Mouse (Mus musculus): Measurements from ENCODE around the gene Gm11060.

The Gm11060 gene

DNA sequence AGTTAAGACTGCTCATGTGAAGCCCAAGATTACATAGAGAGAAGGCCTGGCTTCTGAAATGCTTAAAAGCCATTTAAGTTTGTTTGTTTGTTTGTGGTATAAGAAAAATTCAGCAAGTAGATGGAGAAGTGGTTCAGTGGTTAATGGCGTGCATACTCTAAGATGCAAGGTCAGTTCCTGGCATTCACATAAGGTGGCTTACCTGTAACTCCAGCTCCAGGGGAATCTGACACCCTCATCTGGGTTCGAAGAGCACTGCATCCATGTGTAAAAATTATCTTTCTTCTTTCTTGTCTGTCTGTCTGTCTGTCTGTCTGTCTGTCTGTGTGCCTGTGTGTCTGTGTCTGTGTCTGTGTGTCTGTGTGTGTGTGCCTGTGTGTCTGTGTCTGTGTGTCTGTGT is at the start of gene Gm11060:
Gene Gm11060 (plus strand): TSS at position 301 of the 400 bp plus-strand sequence.
- no peak for DNase-seq (ENCODE audit: low read depth)

DNA sequence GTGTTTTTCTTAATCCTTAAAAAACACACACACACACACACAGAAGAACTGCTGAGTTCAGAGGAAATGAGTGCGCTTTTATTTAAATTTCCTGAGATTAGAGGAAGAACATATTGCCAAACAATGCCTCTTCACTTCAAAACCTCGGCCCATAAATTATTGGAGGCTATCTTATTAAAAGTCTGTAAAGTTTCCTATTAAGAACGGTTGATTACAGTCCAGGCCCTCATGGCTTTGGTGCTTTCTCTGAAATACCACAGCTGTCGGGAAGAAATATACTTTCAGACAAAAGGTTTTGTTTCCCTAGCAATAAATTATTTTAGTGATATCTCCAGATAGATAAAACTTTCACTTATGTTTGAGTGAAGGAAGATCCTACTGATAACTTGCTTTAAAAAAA is 48.7 kb upstream of the Gm11060 start:
- DNase-seq (ENCODE audit: low read depth), result no peak

DNA sequence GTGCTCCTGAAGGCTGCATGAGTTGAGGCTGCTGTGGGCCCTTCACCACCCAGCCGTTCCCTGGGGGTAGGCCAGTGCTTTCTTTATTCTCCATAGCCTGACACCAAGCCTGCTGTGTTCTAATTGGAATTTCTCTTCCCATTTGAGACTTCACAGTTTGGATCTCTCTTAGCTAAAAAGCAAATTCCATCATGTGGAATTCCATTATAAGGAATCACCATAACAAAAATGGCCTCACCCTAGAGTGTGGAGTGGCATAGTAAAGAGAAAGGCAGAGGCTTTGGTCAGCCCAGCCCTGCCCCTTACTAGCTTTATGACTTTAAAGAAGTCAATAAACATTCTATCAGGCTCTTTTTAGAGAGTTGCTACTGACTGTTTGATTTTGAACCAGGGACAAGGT is 43.5 kb upstream of the Gm11060 start:
- no peak for DNase-seq (ENCODE audit: low read depth)

DNA sequence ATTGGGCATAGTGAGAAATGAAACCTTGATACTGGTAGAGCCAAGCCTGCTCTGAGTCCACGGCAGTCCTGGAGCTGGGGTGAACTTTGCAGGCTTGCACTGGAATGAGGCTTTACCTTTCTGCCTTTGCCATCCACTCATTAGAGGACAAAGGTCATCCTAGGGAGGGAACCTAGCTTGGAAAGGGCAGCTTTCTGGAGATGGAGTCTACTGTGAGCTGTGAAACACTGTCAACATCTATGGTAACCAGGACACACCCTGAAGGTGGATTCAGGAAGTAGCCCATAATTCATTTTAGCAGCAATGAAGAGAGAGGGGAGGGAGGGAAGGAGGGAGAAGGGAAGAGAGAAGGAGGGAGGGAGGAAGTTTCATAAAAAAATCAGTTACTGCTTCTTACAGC is 36.3 kb upstream of the Gm11060 start:
- DNase-seq (ENCODE audit: low read depth), result no peak

DNA sequence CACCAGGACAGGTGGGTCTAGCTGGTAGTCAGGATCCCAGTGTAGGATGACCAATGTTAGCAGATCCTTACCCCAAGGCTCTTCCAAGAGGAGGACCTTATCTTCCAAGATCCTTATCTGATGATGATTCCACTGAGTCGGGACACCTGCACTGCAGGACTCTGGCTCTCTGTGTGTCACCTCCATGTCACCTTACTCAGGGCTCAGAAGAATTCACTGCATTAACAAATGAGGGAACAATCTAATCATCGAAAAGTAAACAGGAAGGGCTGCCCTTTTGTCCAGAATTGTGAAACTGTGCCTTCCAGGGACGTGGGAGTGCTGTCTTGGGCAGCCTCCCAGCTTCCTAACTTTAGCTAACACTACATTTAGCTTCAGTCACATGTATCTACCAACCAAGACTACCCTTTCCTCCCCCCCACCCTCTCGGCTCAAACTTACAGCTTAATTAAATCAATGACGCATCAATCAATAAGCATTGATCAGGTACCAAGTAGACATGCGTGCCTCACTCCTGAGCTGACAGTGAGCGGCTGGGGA is 33.2 kb upstream of the Gm11060 start:
- no peak for DNase-seq (ENCODE audit: low read depth)

DNA sequence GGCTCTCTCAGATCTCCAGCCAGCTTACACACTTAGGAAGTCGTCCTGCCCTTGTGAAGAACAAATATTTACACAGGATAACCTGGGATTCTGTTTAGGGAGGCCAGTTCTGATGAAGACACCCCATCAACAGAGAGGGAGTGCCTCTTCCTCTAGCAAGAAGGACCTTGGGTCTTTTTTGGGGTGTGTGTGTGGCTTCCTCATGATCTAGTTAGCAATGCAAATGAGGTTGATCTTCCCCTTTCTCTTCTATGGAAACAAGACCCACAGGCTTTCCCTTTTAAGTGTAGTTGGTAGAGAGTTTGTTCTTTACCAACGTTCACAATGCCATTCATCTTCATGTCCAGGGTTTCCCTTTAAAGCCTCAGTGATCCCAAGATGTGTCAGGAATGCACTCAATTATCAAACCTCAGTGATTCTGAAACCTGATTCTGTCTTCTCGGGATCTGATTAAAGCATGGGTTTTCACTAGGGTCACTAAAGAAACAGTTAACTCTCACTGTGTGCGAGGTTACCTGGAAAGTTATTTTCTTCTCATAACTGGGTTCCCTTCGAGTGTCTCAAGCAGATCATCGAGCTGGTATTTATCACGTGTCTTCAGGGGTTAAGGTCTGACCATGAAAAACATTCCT is 29.0 kb upstream of the Gm11060 start:
- DNase-seq (ENCODE audit: low read depth), result no peak

DNA sequence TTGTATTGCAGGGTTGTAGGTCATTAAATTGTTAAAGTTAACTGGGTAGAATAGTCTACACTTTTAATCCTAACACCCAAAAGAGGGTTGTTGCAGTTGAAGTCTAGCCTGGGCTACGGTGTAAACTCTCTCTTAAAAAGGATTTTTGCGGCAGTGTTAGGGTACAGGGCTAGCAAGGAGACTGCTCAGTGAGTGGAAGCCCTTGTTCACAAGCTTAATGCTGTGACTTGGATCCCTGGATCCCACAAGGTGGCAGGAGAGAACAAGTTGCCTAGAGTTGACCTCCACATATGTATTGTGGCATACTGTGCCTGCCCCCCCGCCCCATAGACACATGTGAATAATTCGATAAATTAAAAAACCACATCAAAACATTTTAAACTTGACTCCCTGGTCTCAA is 19.3 kb upstream of the Gm11060 start:
- no peak for DNase-seq (ENCODE audit: low read depth)

DNA sequence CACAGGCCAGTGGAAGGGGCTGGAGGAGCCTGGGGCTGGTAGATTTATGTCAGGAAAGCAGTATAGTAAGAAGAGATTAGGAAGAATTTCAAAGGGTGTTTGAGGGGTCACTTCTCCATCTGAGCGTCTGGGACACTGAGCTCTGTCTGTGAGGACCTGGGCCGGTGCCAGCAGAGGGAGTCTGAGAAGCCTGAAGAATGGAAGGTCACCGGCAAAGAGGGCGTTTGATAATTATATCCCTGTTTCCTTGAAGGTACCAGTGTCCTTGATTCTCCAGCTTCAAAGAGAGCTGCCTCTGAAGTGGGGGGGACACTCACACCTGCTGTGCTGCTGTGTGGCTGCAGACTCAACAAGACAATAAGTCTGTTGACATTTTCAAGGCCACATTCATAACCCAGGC is 17.6 kb upstream of the Gm11060 start:
- DNase-seq (ENCODE audit: low read depth), result no peak

DNA sequence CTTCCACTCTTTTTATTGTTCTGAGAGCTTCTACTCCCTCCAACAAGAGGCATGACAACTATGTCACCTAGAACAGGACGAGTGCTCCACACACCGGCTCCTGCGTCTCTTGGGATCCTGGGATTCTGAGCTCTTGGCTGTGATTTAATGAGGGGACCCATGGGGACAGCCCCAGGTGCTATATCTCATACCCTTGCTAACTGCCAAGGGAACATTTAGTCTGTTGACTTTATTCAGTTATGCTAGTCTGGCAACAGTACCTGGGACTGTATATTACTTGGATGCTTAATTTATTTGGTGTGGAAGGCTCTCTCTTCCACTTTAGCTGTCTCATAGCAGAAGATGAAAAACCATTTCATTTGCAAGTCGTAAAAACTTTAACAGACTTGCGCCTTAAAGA is 16.0 kb upstream of the Gm11060 start:
- DNase-seq (ENCODE audit: low read depth), result no peak

DNA sequence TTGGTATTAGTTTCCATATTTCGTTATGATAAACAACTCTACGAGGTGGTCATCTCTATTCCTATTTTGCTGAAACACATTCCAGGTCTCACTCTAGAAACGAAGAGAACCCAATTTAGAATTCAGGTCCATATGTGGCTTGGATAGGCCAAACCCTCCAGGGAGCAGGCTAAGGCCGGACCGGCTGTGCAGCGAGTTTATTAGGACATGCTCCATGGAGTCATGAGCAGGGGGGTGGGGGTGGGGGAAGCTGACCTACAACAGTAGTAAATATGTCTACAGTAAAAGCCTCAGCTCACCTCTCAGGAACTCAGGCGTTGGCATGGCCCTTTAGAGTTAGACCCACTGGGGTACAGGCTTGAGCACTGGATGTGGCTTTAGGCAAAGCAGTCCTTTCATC is 14.7 kb upstream of the Gm11060 start:
- no peak for DNase-seq (ENCODE audit: low read depth)

DNA sequence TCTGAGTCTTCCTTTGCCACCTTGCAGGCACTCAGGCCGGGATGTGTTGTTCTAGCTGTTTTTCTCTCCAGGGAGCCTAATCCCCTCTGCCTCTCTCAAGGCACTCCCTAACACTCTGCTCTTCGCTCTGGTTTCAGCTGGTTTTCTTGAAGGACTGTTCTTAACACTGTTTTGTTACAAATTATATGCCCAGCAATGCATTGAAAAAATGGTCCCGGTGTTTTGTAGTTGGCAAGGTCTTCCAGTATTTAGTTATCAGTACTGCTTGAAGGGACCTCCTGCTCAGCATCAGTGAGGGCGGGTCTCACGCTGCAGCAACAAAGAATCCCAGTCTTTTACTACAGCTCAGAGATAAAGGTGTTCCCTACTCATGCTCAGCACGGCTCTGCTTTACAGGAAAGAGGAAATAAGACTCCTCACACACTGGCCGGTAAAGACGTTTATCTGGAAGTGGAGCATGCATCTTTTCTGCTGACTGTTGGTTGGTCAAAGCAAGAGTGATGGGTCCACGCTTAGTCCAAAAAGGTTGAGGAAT is 9.5 kb upstream of the Gm11060 start:
- DNase-seq (ENCODE audit: low read depth), result no peak

DNA sequence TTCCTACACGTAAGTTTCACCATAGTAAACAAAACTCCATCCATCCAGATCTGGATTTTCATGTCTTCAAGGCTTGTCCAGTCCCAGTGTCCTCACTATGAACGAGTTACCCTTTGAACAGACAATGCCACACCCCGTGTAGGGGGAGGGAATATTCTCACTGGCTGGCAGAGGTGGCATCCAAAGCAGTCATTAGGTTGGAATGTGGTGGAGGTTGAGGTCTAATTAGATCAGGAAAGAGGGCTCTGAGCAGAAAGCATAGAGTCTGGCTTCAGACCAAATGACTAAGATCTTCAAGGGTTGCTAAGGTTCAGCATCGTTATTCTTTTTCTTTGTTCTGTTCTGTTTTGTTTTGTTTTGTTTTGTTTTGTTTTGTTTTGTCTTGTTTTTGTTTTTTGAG is 7.8 kb upstream of the Gm11060 start:
- no peak for DNase-seq (ENCODE audit: low read depth)

DNA sequence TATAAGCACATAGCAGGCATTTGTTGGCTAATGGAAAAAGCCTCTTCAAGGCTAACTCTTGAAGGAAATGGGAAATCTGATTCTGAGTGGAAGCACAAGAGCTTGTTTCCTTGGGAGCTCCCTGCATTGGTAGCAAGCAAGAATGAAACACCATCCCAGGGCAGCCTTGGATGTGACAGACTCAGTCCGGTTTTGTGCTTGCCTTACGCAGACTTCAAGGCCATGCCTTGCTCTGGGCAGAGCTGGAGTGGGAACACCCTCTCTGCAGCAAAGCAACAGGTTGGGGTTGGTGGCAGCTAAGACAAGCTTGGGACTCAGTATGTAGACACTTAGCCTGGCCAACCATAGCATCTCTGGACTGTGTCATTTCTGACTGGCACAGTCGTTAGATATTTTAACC is 5.7 kb upstream of the Gm11060 start:
- DNase-seq (ENCODE audit: low read depth), result no peak

DNA sequence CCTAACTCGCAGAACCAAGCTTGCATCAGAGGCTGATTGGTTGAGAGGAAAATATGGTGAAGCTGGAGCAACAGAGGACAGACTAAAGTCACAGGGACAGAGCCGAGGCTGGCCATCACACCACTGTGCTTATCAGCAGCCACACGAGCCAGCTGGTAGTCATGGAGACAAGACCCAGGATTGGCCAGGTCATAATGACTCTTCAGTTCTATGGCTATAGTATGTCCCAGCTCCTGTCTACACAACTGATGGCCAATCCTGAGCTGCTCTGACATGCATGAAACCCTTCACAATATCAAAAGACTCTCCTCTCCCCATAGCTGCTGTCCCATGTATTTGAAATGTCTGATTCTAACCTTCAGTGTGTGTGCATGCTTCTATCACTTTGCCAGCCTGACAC is 3.8 kb upstream of the Gm11060 start:
- DNase-seq (ENCODE audit: low read depth), result no peak

DNA sequence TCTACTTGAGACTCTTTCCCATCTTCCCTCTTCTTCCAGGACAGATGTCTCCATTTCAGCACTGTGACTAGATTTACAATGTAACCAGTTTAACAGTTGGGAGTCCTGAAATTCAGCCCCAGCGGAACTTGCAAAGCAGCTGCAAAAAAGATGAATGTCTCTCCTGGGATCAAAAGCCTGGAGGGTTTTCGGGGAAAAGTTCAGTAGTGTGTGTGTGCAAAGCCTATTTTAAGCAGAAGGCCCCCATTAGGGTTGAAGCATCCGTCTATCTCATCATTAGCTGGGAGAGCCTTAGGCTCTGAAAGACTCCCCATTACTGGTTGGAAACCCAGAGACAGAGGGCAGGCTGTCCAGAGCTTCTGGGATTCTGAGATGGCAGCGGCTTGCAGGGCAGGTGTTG is 2.7 kb upstream of the Gm11060 start:
- no peak for DNase-seq (ENCODE audit: low read depth)

DNA sequence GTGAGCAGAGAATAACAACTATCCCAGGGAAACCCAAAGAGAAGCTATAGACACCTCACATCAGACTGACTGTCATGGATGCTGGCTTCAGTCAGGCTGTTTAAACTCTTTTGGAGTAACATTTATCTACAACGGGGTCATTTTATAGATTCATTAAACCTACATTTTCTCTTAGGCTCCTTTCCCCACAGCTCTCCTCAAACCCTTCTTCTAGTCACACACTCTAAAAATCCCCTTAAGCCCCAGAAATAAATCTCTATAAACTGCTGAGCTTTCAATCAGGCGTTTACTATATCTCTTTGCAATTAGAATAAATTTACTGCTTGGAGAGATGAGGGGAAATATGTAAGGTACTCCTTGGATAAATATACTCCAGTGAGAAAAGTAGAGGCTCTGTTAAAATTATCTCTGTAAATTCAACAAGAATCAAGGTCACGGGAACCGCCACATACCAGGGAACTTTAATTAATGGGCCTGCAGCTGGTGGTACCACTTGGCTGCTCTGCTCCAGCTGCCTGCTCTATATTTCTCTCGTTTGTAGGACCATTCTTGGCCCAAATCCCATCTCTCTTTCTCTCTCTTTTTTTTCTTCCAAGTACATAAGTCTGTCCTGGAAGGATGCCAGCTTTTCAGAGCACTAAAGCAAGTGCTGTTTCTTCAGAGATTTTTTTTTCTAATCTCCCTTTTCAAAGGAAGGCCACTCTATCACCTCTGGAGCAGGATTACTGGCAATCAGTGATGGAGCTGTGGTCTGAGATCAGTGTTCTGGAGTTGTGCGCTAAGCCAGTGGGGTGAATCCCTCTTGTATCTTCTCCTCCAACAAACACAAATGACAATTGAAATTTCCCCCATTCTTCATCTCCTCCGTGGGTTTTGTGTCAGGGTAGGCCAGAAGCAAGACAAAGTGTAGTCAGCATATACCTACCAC is 2.0 kb upstream of the Gm11060 start:
- no peak for DNase-seq (ENCODE audit: low read depth)

DNA sequence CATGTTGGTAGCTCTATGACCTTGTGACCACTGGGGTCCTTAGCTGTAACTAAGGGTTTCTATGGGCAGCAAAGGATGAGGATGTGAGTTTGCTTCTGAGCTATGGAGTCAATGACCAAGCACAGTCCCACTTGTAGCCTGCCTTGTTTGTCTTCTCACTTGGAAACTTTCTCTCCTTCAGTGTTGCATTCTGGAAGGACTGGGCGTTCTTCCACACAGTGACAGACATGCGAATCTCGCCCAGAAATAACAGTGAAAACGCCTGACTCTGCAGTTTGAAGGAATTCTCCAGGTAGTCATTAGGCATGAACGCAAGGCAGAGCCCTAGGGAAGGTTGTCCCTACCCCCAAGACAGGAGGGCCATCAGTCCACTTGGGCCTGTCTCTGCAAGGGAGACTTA is 827 bp upstream of the Gm11060 start:
- no peak for DNase-seq (ENCODE audit: low read depth)

DNA sequence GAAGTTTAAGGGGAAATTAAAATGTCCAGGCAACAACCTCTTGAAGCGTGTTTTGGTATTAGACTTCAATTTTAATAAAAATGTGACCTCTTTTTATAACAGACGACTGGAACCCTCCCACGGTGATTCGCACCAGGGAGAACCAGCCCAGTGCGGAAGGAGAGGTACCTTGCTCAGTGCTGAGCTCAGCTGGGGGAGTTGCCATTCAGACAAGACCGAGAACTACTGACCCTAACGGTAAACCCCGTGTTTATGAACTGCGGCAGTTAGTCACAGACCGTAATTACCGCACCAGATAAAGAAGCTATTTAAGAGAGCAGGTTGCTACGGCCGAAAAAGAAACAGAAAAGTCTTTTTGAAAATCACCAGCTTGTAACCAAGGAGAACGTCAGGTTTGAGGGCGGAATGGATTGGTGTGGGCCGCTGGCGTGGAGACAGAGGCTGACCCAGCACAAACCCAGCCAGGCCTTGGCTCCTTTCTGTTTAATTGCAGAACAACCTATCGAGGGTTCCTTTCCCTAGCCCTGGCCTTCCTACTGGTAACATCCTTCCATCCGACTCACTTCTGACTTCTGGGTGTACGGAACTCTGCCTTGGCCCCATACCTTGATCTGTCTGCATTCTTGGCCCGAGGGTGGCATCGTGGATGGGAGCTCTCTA is 5.6 kb downstream of the Gm11060 start:
- no peak for DNase-seq (ENCODE audit: low read depth)

DNA sequence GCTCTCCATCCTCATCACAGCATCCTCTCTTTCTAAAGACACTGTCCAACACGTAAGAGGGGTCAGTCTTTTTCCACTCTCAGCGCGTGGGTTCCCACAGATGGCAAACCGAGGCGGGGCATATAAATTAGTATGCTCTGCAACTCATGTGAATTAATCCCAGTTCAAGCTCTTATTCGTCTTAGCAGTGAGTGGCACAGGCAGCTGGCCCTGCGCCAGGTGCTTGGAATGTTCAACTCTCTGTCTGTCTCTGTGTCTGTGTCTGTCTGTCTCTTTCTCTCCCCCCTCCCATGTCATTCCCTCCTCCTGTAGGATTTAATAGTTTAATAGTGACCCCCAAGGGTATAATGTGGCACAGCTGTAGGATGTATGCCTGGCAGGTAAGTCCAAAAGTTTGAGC is 7.6 kb downstream of the Gm11060 start:
- no peak for DNase-seq (ENCODE audit: low read depth)

DNA sequence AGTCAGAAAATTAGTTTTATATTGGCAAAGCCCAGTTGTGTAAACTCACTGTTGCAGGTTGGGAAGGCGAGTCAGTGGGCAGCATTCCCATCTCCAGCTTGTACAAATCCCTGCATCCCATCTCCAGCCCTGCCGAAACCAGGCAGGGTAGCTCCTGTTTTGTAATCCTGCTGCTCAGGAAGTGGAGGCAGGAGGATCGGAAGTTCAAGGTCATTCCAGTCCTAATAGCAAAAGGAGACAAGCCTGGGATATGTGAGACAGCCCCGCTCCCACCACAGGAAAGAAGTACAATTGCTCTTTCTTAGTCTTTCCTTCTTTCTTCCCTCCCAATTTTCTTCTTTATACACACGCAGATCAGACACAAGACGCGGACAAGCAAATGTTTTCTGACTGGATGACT is 8.7 kb downstream of the Gm11060 start:
- DNase-seq (ENCODE audit: low read depth), result no peak

DNA sequence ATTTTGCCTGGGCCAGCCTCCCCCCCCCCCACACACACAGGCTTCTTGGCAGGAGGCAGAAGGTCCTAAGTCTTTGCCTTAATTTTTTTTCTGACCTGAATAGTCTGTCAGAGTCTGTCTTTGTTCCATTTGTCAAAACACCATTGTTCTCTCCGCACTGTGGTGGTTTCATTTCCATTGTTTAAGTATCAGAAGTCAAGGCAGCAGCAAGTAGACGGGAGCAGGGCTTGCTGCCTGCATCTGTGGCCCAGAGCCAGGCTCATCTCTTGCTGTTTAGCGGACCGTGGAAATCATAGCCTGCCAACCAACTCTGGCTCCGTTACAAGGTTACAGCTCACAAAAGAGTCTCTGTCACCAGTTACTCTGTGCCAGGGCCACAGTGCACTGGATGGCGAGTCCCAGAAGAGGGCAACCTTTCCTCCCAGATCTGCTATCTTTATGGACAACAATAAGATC is 16.9 kb downstream of the Gm11060 start:
- no peak for DNase-seq (ENCODE audit: low read depth)

DNA sequence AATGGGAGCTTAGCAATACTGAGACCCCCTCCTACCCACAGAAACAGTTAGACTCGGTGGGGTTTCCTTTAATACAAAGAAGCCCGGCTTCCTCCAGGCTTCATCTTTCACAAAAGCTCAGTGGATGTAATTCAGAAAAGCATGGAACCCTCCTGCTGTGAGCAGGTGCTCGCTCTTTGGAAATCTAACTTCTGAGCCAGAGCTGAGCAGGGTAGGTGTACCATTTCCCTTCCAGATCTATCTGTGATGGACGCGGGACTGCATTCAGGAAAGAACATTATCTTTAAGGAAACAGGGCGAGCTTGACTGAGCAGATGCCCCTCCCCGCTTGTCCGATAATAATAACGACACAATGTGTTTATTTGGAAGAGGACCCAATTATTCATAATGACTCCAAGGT is 22.3 kb downstream of the Gm11060 start:
- DNase-seq (ENCODE audit: low read depth), result no peak

DNA sequence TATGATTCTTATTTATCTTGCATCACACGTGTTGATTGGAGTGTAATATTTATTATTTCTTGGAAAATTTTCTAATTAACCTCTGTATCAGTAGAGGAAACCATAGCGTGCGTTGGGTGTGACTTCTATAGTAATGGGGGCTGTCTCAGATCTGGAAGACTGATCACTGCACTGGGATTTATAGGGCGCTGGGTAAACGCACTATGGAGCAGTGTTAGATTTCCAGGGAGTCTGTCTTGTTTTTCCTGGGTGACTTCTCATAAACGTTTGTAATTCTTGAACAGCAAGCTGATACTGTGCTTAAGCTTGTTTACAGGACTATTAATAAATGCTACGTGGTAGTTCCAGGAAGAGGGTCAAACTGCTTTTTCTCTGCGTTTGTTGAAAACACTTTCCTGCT is 25.9 kb downstream of the Gm11060 start:
- DNase-seq (ENCODE audit: low read depth), result no peak
